Mouse (Mus musculus) gastrocnemius, adult 8-10 months (tissue): Measurements from ENCODE around the gene D430019H16Rik. TPM values are rescaled to one million over a fixed set of nuclear protein-coding genes. Genes with fewer than 3 reads are reported as not detected.

Experiments
- DNase-seq, 2 experiments: peaks; one replicate each; pipeline ENCODE4 v3.0.0; 2022; ENCODE audit warnings: low spot score in 2 of 2
- total RNA-seq, 4 experiments: library from RNA; stranded (reverse); gene quantifications; 2 replicates each; pipeline ENCODE4 v1.2.4; 2022

The D430019H16Rik gene
- total RNA-seq, 4 experiments from 2014 or later, result 0.10 to 0.18 (median 0.15) TPM

GRCm38 (mm10) chr12:105537162-105537561, 83.5 kb downstream of the D430019H16Rik start:
- DNase-seq, result no peak

GRCm38 (mm10) chr12:105539649-105540048, 86.0 kb downstream of the D430019H16Rik start:
- no peak for DNase-seq

- DNase-seq, result no peak
Measured at GRCm38 (mm10) chr12:105541590-105542402, 88.1 kb downstream of the D430019H16Rik start.

- no peak for DNase-seq
Measured at GRCm38 (mm10) chr12:105542513-105542912, 88.9 kb downstream of the D430019H16Rik start.

Other genes with a start within 250 kb of the D430019H16Rik start
- not detected for gene Tcl1, start 231.1 kb upstream of the D430019H16Rik start, total RNA-seq
- not detected for gene Tunar, start 120.0 kb upstream of the D430019H16Rik start, total RNA-seq
- gene Bdkrb2, start 109.4 kb downstream of the D430019H16Rik start, total RNA-seq, result under 1 TPM; 0.27 to 0.35 (median 0.33) TPM
- gene Bdkrb1, start 149.2 kb downstream of the D430019H16Rik start, total RNA-seq, result under 1 TPM in 1 of 4 experiments, not detected in 3; 0.34 TPM
- 1 to 10 TPM; 6.1 to 7.7 (median 6.3) TPM for gene Gskip, start 231.0 kb downstream of the D430019H16Rik start, total RNA-seq
- gene Atg2b, start 231.4 kb downstream of the D430019H16Rik start, total RNA-seq, result 10 to 100 TPM; 16.8 to 20.5 (median 19.0) TPM